Mouse (Mus musculus) splenic B cell, adult 2 months (primary cell): ENCODE results near the gene Orai2.
"Not testable (repeated sequence)": the region's sequence is repeated elsewhere in the genome, so short reads cannot be mapped to it uniquely, and the experiment has no call there.

Source experiments
- DNase-seq: peaks from one replicate; pipeline ENCODE4 v3.0.0-alpha.2; 2011; ENCODE audit warnings: low read depth, low spot score
- H3K27me3 ChIP-seq: 2 replicates; pipeline ENCODE4 v1.6.1; 2012; ENCODE audit warnings: mild to moderate bottlenecking, low read length, moderate library complexity, mixed read lengths; ENCODE audit not compliant: control insufficient read depth, poor library complexity, insufficient read depth, severe bottlenecking
- H3K36me3 ChIP-seq: 2 replicates; pipeline ENCODE4 v1.6.1; 2012; ENCODE audit warnings: mild to moderate bottlenecking, low read length, moderate library complexity, mixed read lengths; ENCODE audit not compliant: control insufficient read depth, poor library complexity, insufficient read depth, severe bottlenecking

The Orai2 gene

DNA sequence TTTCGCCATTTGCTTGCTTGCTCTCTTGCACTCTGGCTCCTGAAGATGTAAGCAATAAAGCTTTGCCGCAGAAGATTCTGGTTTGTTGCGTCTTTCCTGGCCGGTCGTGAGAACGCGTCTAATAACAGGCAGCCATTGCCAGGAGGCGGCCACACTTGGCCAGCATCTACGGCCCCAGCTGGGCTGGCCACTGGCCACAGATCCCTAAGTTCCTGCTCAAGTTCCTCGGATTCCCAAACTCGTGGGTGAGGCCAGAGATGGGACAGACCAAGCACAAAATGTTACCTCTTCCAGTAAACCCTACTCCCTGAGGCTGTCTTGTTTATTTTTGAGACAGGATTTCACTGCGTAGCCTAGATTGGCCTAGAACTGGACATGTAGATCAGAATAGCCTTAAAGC, 10.4 kb downstream of the Orai2 start:
- H3K36me3 ChIP-seq, H3K27me3 ChIP-seq, DNase-seq: not testable (repeated sequence)

DNA sequence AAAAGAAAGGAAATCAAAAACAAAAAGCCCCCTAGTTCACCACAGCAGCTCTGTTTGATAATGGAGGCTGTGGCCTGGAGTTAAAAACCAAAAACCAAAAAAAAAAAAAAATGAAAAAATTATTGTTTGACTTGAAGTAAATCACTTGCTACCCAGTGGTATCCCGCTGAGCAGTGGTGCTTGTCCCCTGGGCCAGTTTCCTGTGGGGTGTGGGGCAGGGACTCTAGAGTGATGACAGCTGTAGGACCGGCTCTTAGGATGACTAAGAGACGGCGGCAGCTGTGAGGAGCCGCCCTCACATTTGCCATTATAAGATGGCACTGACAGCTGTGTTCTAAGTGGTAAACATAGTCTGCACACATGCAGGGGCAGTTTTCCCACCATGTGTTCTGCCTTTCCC, 15.1 kb downstream of the Orai2 start:
- H3K27me3 ChIP-seq, result no peaks in the 10 kb centered on the region
- peaks cover 1% of the 10 kb centered on the region for H3K36me3 ChIP-seq
- no peak for DNase-seq

DNA sequence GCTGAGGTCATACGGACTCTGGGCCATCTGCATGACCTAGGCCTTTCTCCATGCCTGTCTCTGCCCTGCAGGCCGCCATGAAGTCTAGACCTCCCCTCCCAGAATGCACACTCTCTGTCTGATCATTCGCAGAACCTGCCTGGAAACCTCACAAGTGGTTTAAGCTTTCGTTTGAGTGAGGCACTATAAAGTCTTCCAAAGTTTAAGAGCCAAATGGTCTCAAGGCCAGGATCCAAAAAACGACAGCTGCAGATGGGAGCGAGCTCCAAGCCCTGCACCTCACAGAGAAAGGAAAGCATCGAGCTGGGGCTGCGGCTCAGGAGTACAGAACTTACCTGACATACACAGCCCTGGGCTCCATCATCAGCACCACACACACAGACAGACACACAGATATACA, 18.1 kb downstream of the Orai2 start:
- no peak for DNase-seq
- H3K36me3 ChIP-seq, result no peaks in the 10 kb centered on the region; the same call in 1 of the 2 replicates
- no peaks in the 10 kb centered on the region for H3K27me3 ChIP-seq

GRCm38 (mm10) chr5:136149134-136149576, 21.4 kb downstream of the Orai2 start:
- H3K36me3 ChIP-seq, H3K27me3 ChIP-seq: not testable (repeated sequence)
- peak; percentile 39 for DNase-seq

GRCm38 (mm10) chr5:136147704-136148103, 22.8 kb downstream of the Orai2 start:
- DNase-seq, result no peak
- Histone ChIP-seq H3K36me3 (no peaks in the 10 kb centered on the region), H3K27me3 (no peaks in the 10 kb centered on the region)

DNA sequence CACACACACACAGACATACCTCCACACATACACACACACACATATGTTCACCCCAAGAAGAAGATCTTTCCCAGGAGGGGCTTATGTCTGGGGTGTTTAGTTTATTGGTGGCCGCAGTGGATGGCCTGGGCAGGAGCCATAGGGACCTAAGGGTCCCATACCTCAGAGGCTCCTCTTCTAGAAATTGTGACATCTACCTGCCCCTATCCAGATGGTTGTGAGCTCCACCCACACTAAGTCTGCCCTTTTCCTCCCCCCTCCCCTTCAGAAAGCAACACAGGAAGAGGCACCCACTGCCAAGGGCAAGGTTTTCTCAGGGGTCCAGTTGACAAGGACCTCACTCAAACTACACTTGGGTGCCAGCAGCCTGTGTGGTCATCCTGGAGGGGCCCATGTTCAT, 23.6 kb downstream of the Orai2 start:
- peak; percentile 33 for DNase-seq
- no peaks in the 10 kb centered on the region for H3K36me3 ChIP-seq
- no peaks in the 10 kb centered on the region for H3K27me3 ChIP-seq

DNA sequence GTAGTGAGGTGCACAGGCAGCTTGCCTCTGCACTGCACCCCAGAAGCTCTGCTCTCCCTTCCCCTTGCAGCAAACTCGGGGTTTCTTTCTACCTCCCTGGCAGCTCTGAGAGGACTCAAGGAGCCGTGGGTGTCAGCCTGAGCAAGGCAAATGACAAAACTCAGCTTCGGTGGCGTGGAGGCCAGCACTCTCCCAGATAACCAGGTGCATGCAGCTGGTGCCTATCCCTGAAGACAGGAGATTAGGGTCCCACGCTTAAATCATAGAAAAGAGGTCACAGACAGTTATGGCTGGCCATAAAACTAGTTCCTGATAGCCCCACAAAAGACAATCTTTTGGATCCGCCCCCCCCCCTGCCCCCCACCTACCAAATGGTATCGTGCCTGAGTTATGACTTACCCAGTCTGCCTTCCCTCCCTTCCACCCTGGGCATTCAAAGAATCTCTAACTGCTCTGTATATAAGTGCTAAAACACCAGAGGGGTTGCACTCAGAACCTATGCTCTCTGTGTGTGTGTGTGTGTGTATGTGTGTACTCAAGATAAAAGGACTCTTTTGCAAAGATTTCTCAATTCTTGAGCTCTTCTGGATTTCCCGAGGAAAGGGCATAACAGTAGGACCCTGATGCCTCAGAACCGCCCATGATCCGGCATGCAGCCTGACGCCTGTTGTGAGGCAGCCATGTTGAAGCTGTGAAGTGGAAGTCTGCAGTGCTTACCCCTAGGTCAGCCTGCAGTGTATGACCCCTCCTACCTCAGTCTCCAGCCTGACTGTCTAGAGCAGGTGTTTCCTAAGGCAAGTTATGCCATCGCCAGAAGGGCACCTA, 25.7 kb downstream of the Orai2 start:
- DNase-seq, result no peak
- Histone ChIP-seq H3K27me3 (no peaks in the 10 kb centered on the region), H3K36me3 (peaks cover 4% of the 10 kb centered on the region)

GRCm38 (mm10) chr5:136143161-136143755, 27.3 kb downstream of the Orai2 start:
- peak; percentile 46 for DNase-seq
- H3K36me3 ChIP-seq, result peaks cover 4% of the 10 kb centered on the region
- no peaks in the 10 kb centered on the region for H3K27me3 ChIP-seq

GRCm38 (mm10) chr5:136142746-136143145, 27.8 kb downstream of the Orai2 start:
- Histone ChIP-seq H3K27me3 (no peaks in the 10 kb centered on the region), H3K36me3 (peaks cover 4% of the 10 kb centered on the region)
- DNase-seq, result peak; percentile 48

DNA sequence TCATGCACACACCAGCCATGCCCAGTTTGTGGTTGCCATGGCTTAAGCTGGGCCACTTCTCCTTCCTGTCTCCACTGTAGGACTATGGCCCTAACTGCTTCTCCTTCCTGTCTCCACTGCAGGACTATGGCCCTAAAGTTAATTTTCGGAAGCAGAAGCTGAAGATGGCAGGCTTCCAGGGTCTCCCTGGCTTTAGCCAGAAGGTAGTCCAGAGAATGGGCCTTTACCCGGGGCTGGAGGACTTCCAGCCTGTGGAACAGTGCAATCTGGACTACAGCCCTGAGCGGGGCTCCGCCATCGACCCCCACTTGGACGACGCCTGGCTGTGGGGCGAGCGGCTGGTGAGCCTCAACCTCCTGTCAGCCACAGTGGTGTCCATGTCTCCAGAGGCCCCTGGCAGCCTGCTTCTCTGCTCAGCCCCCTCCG, 30.4 kb downstream of the Orai2 start:
- Histone ChIP-seq H3K27me3 (no peaks in the 10 kb centered on the region), H3K36me3 (peaks cover 4% of the 10 kb centered on the region)
- no peak for DNase-seq

DNA sequence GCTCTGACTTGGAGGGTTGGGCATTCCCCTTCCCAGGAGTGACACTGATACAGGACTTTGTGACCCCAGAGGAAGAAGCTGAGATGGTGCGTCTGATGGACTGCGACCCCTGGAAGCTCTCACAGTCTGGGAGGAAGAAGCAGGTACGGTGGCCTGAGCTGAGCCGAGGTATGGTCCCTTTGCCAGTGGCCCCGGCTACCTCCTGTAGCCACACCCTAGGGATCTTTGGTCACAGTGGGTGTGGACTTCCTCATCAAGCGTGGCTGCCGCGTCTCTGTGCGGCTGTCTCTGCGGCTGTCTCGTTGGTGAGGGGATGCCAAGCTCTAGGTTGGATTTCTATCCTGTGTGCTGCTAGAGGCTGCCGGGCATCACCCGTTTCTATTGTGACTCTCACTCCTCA, 31.1 kb downstream of the Orai2 start:
- H3K27me3 ChIP-seq, result no peaks in the 10 kb centered on the region
- DNase-seq, result no peak
- H3K36me3 ChIP-seq, result peaks cover 4% of the 10 kb centered on the region

DNA sequence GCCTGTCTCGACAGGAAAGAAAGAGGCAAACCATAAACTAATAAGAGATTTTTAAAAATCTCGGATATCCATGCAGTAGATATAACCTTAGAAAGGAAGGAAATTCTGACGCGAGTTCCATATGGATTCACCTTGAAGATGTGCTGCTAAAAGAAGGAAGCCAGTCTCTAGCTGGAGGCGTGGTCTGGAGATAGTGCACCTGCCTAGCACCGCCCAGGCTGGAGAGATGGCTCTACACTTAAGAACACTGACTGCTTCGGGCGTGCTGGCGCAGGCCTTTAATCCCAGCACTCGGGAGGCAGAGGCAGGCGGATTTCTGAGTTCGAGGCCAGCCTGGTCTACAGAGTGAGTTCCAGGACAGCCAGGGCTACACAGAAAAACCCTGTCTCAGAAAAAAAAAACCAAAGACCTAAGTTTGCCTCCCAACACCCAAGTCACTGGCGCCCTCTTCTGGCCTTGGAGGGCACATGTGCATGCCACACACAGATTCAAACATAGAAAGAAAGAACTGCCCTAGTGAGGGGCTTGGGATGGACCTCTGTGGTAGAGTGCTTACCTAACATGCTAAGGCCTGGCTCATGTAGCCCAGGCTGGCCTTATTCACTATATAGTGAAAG, 32.7 kb downstream of the Orai2 start:
- Histone ChIP-seq H3K36me3 (peaks cover 4% of the 10 kb centered on the region), H3K27me3 (no peaks in the 10 kb centered on the region)
- DNase-seq, result peak; percentile 84

- no peaks in the 10 kb centered on the region for H3K27me3 ChIP-seq
- peaks cover 4% of the 10 kb centered on the region for H3K36me3 ChIP-seq
- no peak for DNase-seq
Observed at GRCm38 (mm10) chr5:136136292-136136990, 34.1 kb downstream of the Orai2 start.

GRCm38 (mm10) chr5:136135571-136136291, 34.8 kb downstream of the Orai2 start, which contains the start of the genes Lrwd1 and Alkbh4:
Lrwd1 (minus strand) TSS chr5:136136074.
Alkbh4 (plus strand) TSS chr5:136136146.
- Histone ChIP-seq H3K27me3 (no peaks in the 10 kb centered on the region), H3K36me3 (peaks cover 2% of the 10 kb centered on the region)
- DNase-seq, result peak; percentile 98
